ENCODE assay signal across 30 mouse cellular contexts in genomic region chr11:49695013-49695412, GRCm38 (mm10). TPM values are rescaled to one million over a fixed set of nuclear protein-coding genes. Genes with fewer than 3 reads are reported as not detected.
DNase-seq lines count a peak whose midpoint lies in the region; ATAC-seq and TF ChIP-seq lines count a peak whose summit lies in the region.
"Had no signal": no experiment of that assay in that cellular context is flagged by ENCODE, and none has a peak within 500 bp of the region (broad histone marks: within the 10 kb centered on the region; RNA-seq: fewer than 3 reads in every experiment).

No protein-coding gene starts in this region.

- DNase-seq in frontal cortex, postnatal 36 days (ENCODE audit: low spot score in 2 of 2), result no peak
- DNase-seq in 3T3-L1 (ENCODE audit: low read depth, low spot score) (peak; percentile 36), MEL (ENCODE audit: low read depth, low spot score) (no peak)
- DNase-seq in urinary bladder, adult 18-20 months (ENCODE audit: low spot score in 2 of 2), result no peak
- DNase-seq in adrenal gland, adult 8-10 months, result no peak
- DNase-seq: adrenal gland, postnatal 10 days; adrenal gland, postnatal 36 days; cerebellum, adult 11 months; cerebellum, adult 8-10 months; cerebellum, postnatal 10 days; cerebellum, postnatal 36 days; embryo, embryonic 11 days; gastrocnemius, adult 2 months; gastrocnemius, postnatal 14 days; heart, adult 11 months had no signal

- H3K4me3 ChIP-seq in MEL (ENCODE audit: control insufficient read depth in 1 of 2, insufficient read depth in 1 of 2, low read depth in 2 of 2, low read length in 2 of 2), result no peak overlapping the region
- H3K4me3 ChIP-seq: embryonic facial prominence, embryonic 10.5 days; embryonic facial prominence, embryonic 13.5 days; erythroblast, embryonic 14.5 days; forebrain, embryonic 12.5 days; forebrain, embryonic 15.5 days; gastrocnemius, adult 2 months; hindbrain, embryonic 12.5 days; hindbrain, embryonic 15.5 days had no signal

- peaks cover 21 to 81% of the 10 kb centered on the region in 2 experiments for H3K36me3 ChIP-seq in MEL (ENCODE audit: control insufficient read depth in 1 of 2, insufficient read depth in 2 of 2, low read length in 2 of 2)

- TF ChIP-seq POLR2A in MEL (IDR thresholded peaks at IDR 0.05; ENCODE audit: control insufficient read depth in 1 of 2, insufficient read depth in 1 of 2, low read depth in 1 of 2, low read length in 2 of 2, poor library complexity in 1 of 2), result no peak

- TF ChIP-seq CTCF in MEL (IDR thresholded peaks at IDR 0.05 in 2 of 3, conservative IDR thresholded peaks at IDR 0.05 in 1 of 3; ENCODE audit: control insufficient read depth in 1 of 3, insufficient read depth in 1 of 3, low read depth in 2 of 3, low read length in 3 of 3, poor library complexity in 1 of 3, severe bottlenecking in 1 of 3), result no peak

- H3K27ac ChIP-seq in MEL (ENCODE audit: control insufficient read depth, low read depth, low read length), result no peak overlapping the region
- H3K27ac ChIP-seq: embryonic facial prominence, embryonic 10.5 days; embryonic facial prominence, embryonic 13.5 days; forebrain, embryonic 12.5 days; forebrain, embryonic 15.5 days; gastrocnemius, adult 2 months; hindbrain, embryonic 12.5 days; hindbrain, embryonic 15.5 days had no signal

- peak; percentile 57; the same call in 1 of the 2 replicates for ATAC-seq in frontal cortex, adult (ENCODE audit: low TSS enrichment)
- ATAC-seq: activated CD4-positive, CD25-positive, alpha-beta regulatory T cell, adult 4 months; forebrain, embryonic 15.5 days; intestine, postnatal 0 days had no signal

- no peaks in the 10 kb centered on the region for H3K9me3 ChIP-seq in MEL (replicated peaks; ENCODE audit: insufficient read depth, low read length)
- H3K9me3 ChIP-seq: embryonic facial prominence, embryonic 13.5 days; forebrain, embryonic 12.5 days; forebrain, embryonic 15.5 days; G1E; hindbrain, embryonic 12.5 days; hindbrain, embryonic 15.5 days had no signal

- no peak for TF ChIP-seq EP300 in MEL (IDR thresholded peaks at IDR 0.05; ENCODE audit: low read depth in 1 of 2, low read length in 2 of 2)

- no peak overlapping the region for H3K9ac ChIP-seq in MEL (ENCODE audit: control insufficient read depth, low read depth, low read length, poor library complexity, severe bottlenecking)
- H3K9ac ChIP-seq: embryonic facial prominence, embryonic 13.5 days; forebrain, embryonic 12.5 days; forebrain, embryonic 15.5 days; hindbrain, embryonic 12.5 days; hindbrain, embryonic 15.5 days had no signal

- H3K27me3 ChIP-seq in MEL (ENCODE audit: control insufficient read depth in 1 of 2, insufficient read depth in 2 of 2, low read length in 2 of 2), result no peaks in the 10 kb centered on the region
- H3K27me3 ChIP-seq: embryonic facial prominence, embryonic 13.5 days; forebrain, embryonic 12.5 days; forebrain, embryonic 15.5 days; hindbrain, embryonic 12.5 days; hindbrain, embryonic 15.5 days had no signal

- no peak for TF ChIP-seq RAD21 in MEL (IDR thresholded peaks at IDR 0.05; ENCODE audit: low read depth, low read length)

- peaks cover 41% of the 10 kb centered on the region for H3K79me2 ChIP-seq in MEL (ENCODE audit: control insufficient read depth, insufficient read depth, low read length, poor library complexity)

- H3K4me1 ChIP-seq in MEL (ENCODE audit: control insufficient read depth in 1 of 2, insufficient read depth in 2 of 2, low read length in 2 of 2), result peaks cover 0 to 3% of the 10 kb centered on the region in 2 experiments; a peak in 2 of 4 replicates
- H3K4me1 ChIP-seq: embryonic facial prominence, embryonic 10.5 days; embryonic facial prominence, embryonic 13.5 days; forebrain, embryonic 12.5 days had no signal

TF ChIP-seq in MEL, 35 proteins besides CTCF, POLR2A, EP300 and RAD21:
- TF ChIP-seq CHD2 (IDR thresholded peaks at IDR 0.05; ENCODE audit: low read length), result no peak
- TF ChIP-seq POLR2AphosphoS2 (IDR thresholded peaks at IDR 0.05; ENCODE audit: low read length), result peak; percentile 33; the same call in 1 of the 2 replicates

RNA-seq across cellular contexts. Expression of gene Cnot6, which starts 17.5 kb away (rescaled TPM):
- total RNA-seq in MEL (2012; rRNA removed), result 38.9 and 45.5 TPM in 2 replicates
- polyA plus RNA-seq in MEL (2012; ENCODE audit: insufficient read depth in 1 of 2, insufficient read length in 2 of 2, low read depth in 1 of 2, low replicate concordance in 2 of 2, missing spikeins in 1 of 2), result 10 to 100 TPM; 49.3 to 58.3 TPM
- 10 to 100 TPM; 44.0 to 63.2 (median 51.9) TPM for total RNA-seq in adrenal gland, adult 8-10 months (2022)

RNA-seq across cellular contexts. Expression of gene Scgb3a1, which starts 31.6 kb away (rescaled TPM):
- total RNA-seq in MEL (2012; rRNA removed), result not detected in 2 replicates
- not detected for polyA plus RNA-seq in MEL (2012; ENCODE audit: insufficient read depth in 1 of 2, insufficient read length in 2 of 2, low read depth in 1 of 2, low replicate concordance in 2 of 2, missing spikeins in 1 of 2)
- not detected for total RNA-seq in adrenal gland, adult 8-10 months (2022)
- total RNA-seq: adrenal gland, postnatal 10 days; adrenal gland, postnatal 36 days; G1E; gastrocnemius, adult 2 months; gastrocnemius, postnatal 14 days; hematopoietic stem cell, adult 5-6 weeks had no signal
- polyA plus RNA-seq: C2C12; cortical plate, adult 2 months; embryonic facial prominence, embryonic 10.5 days; embryonic facial prominence, embryonic 13.5 days; erythroblast, embryonic 14.5 days; forebrain, embryonic 12.5 days; forebrain, embryonic 15.5 days; G1E; hindbrain, embryonic 12.5 days; intestine, embryonic 14.5 days had no signal
